Mouse (Mus musculus) liver, embryonic 14.5 days (tissue): Measurements from ENCODE around the gene Rheb. TPM values are rescaled to one million over a fixed set of nuclear protein-coding genes. Genes with fewer than 3 reads are reported as not detected.

Experiments
- ATAC-seq: fragments of 200-750 bp; cut with Nextera tagmentation; 2 replicates; pipeline ENCODE4 v1.8.0; 2017; ENCODE audit warnings: moderate number of reproducible peaks, mild to moderate bottlenecking, moderate library complexity; ENCODE audit not compliant: insufficient read depth
- DNase-seq, 3 experiments: peaks; one replicate each; pipeline ENCODE4 v3.0.0-alpha.2; 2012 to 2013; ENCODE audit warnings: low read depth in 3 of 3, low spot score in 3 of 3
- H3K27ac ChIP-seq: fragments of 300-500 bp; sonication (generic); 2 replicates; pipeline ENCODE4 v1.5.1; 2014; ENCODE audit warnings: moderate library complexity, mild to moderate bottlenecking, control low read depth, inconsistent platforms
- H3K27me3 ChIP-seq: fragments of 300-500 bp; sonication (generic); 2 replicates; pipeline ENCODE4 v1.6.1; 2014; ENCODE audit warnings: mild to moderate bottlenecking, low read length, moderate library complexity; ENCODE audit not compliant: control insufficient read depth, insufficient read depth
- H3K36me3 ChIP-seq: fragments of 300-500 bp; sonication (generic); replicated peaks from 2 replicates; pipeline ENCODE4 v1.6.1; 2014; ENCODE audit warnings: low read depth; ENCODE audit not compliant: control insufficient read depth, insufficient read depth
- H3K4me1 ChIP-seq, 2 experiments: fragments of 200-500 bp in 1 of 2; fragments of 300-500 bp in 1 of 2; sonication (generic) in 1 of 2; replicated peaks; 2 replicates each; pipeline ENCODE4 v1.6.1; 2012 to 2014; ENCODE audit warnings: antibody characterized with exemption in 1 of 2, inconsistent platforms in 1 of 2, low read length in 1 of 2; ENCODE audit not compliant: control insufficient read depth in 2 of 2, insufficient read depth in 2 of 2
- H3K4me2 ChIP-seq: fragments of 300-500 bp; sonication (generic); 2 replicates; pipeline ENCODE4 v1.6.1; 2014; ENCODE audit warnings: low read depth, mild to moderate bottlenecking, control low read depth, moderate library complexity
- H3K4me3 ChIP-seq, 2 experiments: fragments of 200-500 bp in 1 of 2; fragments of 300-500 bp in 1 of 2; sonication (generic) in 1 of 2; 2 replicates each; pipeline ENCODE4 v1.5.1; 2012 to 2014; ENCODE audit warnings: low read depth in 2 of 2, low read length in 2 of 2, mild to moderate bottlenecking in 2 of 2, control low read depth in 1 of 2, inconsistent platforms in 1 of 2, moderate library complexity in 1 of 2; ENCODE audit not compliant: insufficient read depth in 1 of 2
- H3K9ac ChIP-seq: fragments of 300-500 bp; sonication (generic); replicated peaks from 2 replicates; pipeline ENCODE4 v1.6.1; 2014; ENCODE audit warnings: mild to moderate bottlenecking, control low read depth, moderate library complexity
- H3K9me3 ChIP-seq: fragments of 300-500 bp; sonication (generic); 2 replicates; pipeline ENCODE4 v1.6.1; 2016; ENCODE audit warnings: low read length, mixed read lengths; ENCODE audit not compliant: control insufficient read depth
- CTCF ChIP-seq: IDR thresholded peaks from 2 replicates; pipeline ENCODE4 v1.5.1; 2016; ENCODE audit warnings: antibody characterized with exemption, low read depth, control low read depth
- EP300 ChIP-seq: IDR thresholded peaks from 2 replicates; pipeline ENCODE4 v1.6.1; 2016; ENCODE audit warnings: antibody characterized with exemption, low read depth
- WGBS: fragments of 180-500 bp; shearing (Covaris S2); extraction: QIAGEN DNeasy Blood & Tissue Kit; methylation state at CpG from one replicate; pipeline ENCODE4 v1.1.7; 2014; ENCODE audit not compliant: insufficient replicate concordance; 5-methylcytosine and 5-hydroxymethylcytosine counted together
- polyA plus RNA-seq, 2 experiments: library from polyadenylated mRNA; depleted of rRNA in 1 of 2; stranded (reverse) in 1 of 2; unstranded in 1 of 2; fragments of >200 nt; fragmentation: Nextera tagmentation in 1 of 2; extraction: Ambion mirVana in 1 of 2; gene quantifications; 2 replicates each; pipeline versions ENCODE4 v1.2.1 to v1.2.3; 2012 to 2014

Gene Rheb
- polyA plus RNA-seq, 2 experiments: 25.9 to 79.5 TPM

- Histone ChIP-seq H3K9ac (no peak overlapping the region), H3K9me3 (no peaks in the 10 kb centered on the region), H3K27ac (no peak overlapping the region), H3K4me1 (peaks cover 2 to 19% of the 10 kb centered on the region in 2 experiments), H3K4me2 (no peak overlapping the region), H3K27me3 (no peaks in the 10 kb centered on the region), H3K4me3 (no peak overlapping the region), H3K36me3 (no peaks in the 10 kb centered on the region)
- ATAC-seq: no peak
- TF ChIP-seq CTCF (no peak), EP300 (no peak)
- WGBS: 71% methylated on average over 3 of the region's 3 CpGs
- no peak for DNase-seq
Observed at GRCm38 (mm10) chr5:24828446-24828845, 14.0 kb downstream of the Rheb start.

GRCm38 (mm10) chr5:24827173-24827572 is 15.3 kb downstream of the Rheb start:
- ATAC-seq: no peak
- Histone ChIP-seq H3K4me3 (no peak overlapping the region), H3K4me1 (peaks cover 2 to 17% of the 10 kb centered on the region in 2 experiments)

GRCm38 (mm10) chr5:24826056-24826770 is 16.2 kb downstream of the Rheb start:
- no peak overlapping the region for H3K4me2 ChIP-seq
- DNase-seq: no peak
- H3K27ac ChIP-seq: no peak overlapping the region
- no peak for TF ChIP-seq EP300
- no peak for TF ChIP-seq CTCF
- WGBS: 65% methylated on average over 9 of the region's 9 CpGs
- H3K9me3 ChIP-seq: no peaks in the 10 kb centered on the region
- no peaks in the 10 kb centered on the region for H3K27me3 ChIP-seq
- H3K9ac ChIP-seq: no peak overlapping the region
- H3K36me3 ChIP-seq: no peaks in the 10 kb centered on the region
- no peak for ATAC-seq
- H3K4me1 ChIP-seq: peaks cover 2 to 17% of the 10 kb centered on the region in 2 experiments
- no peak overlapping the region for H3K4me3 ChIP-seq

More at GRCm38 (mm10) chr5:24827173-24827572, 15.3 kb downstream of the Rheb start:
- Histone ChIP-seq H3K27ac (no peak overlapping the region), H3K9me3 (no peaks in the 10 kb centered on the region), H3K9ac (no peak overlapping the region; the same call in 1 of the 2 replicates), H3K27me3 (no peaks in the 10 kb centered on the region), H3K4me2 (no peak overlapping the region), H3K36me3 (no peaks in the 10 kb centered on the region)
- TF ChIP-seq CTCF: no peak
- no peak for TF ChIP-seq EP300
- DNase-seq: peak in 1 of 3 experiments; percentile 7
- WGBS: 48% methylated on average over 2 of the region's 2 CpGs

- H3K36me3 ChIP-seq: no peaks in the 10 kb centered on the region
- peaks cover 2 to 17% of the 10 kb centered on the region in 2 experiments for H3K4me1 ChIP-seq
- H3K4me2 ChIP-seq: no peak overlapping the region
- no peak overlapping the region for H3K27ac ChIP-seq
- no peak overlapping the region for H3K4me3 ChIP-seq
- ATAC-seq (no peak), DNase-seq (no peak)
- 66% methylated on average over 4 of the region's 4 CpGs for WGBS
- TF ChIP-seq CTCF (no peak), EP300 (no peak)
- no peak overlapping the region for H3K9ac ChIP-seq
- no peaks in the 10 kb centered on the region for H3K9me3 ChIP-seq
- no peaks in the 10 kb centered on the region for H3K27me3 ChIP-seq
Observed at GRCm38 (mm10) chr5:24825365-24826055, 16.9 kb downstream of the Rheb start.

- DNase-seq (no peak), ATAC-seq (no peak)
- WGBS: 78% methylated on average over 6 of the region's 6 CpGs
Observed at GRCm38 (mm10) chr5:24823864-24824405, 18.5 kb downstream of the Rheb start.

More at GRCm38 (mm10) chr5:24823864-24824405, 18.5 kb downstream of the Rheb start:
- no peak overlapping the region for H3K4me3 ChIP-seq
- TF ChIP-seq EP300: no peak
- no peak for TF ChIP-seq CTCF
- no peak overlapping the region for H3K4me2 ChIP-seq
- no peaks in the 10 kb centered on the region for H3K27me3 ChIP-seq
- no peaks in the 10 kb centered on the region for H3K36me3 ChIP-seq
- H3K4me1 ChIP-seq: peaks cover 2 to 17% of the 10 kb centered on the region in 2 experiments
- H3K9ac ChIP-seq: no peak overlapping the region
- no peak overlapping the region for H3K27ac ChIP-seq
- H3K9me3 ChIP-seq: no peaks in the 10 kb centered on the region
